Mouse (Mus musculus): ENCODE data around the gene Rap1gds1.

Gene Rap1gds1

DNA sequence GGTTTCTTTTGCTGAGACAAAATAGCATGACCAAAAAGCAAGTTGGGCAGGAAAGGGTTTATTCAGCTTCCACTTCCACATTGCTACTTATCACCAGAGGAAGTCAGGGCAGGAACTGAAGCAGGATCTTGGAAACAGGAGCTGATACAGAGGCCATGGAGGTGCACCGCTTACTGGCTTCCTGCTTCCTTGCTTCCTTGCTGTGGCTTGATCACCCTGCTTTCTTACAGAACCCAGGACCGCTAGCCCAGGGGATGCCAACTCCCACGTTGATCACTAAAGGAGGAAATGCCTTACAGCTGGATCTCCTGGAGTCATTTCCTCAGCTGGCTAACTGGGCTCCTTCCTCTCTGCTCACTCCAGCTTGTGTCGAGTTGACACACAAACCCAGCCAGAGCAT, 197.3 kb downstream of the Rap1gds1 start:
- no peak for DNase-seq

GRCm38 (mm10) chr3:138876931-138877361, 198.1 kb downstream of the Rap1gds1 start:
- DNase-seq, result peak in 1 of 2 experiments; percentile 50

DNA sequence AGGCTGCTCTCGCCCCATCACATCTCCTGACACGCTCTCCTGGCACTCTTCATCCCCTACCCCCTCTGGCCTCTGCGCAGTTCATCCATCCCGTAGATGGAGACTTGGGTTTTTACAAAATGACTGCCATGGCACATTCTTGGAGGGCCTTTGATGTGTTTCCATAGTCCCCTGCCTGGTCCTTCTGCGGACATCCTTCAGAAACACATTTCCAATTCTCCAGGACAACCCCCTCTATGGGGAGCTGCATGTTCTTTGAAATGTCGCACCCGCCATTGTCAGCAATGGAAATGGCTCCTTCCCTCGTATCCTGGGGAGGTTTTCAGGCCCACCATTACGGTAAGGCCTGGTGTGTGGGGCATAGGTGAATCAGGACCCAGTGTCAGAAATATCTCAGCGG, 198.6 kb downstream of the Rap1gds1 start:
- no peak for DNase-seq

DNA sequence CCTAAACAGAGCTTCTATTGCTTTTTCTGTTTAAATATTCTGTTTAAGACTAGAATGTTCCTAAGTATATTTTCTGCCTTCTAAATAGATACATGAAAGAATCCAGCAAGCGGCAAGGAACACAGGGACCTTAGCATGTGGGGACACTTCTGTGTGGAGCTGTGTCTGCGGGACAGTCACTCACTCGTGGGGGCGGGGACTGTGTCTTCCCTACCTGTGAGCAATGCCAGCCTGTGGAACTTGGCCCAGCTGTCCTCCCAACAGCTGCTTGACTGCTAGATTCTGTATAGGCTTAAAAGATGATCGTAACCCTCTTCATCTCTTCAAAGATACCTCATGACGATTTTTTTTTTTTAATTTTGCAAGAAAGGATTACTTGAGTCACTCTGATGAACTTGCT, 199.1 kb downstream of the Rap1gds1 start:
- no peak for DNase-seq
